Mouse (Mus musculus): ENCODE results near the gene Gm4301.

Gm4301 gene

DNA sequence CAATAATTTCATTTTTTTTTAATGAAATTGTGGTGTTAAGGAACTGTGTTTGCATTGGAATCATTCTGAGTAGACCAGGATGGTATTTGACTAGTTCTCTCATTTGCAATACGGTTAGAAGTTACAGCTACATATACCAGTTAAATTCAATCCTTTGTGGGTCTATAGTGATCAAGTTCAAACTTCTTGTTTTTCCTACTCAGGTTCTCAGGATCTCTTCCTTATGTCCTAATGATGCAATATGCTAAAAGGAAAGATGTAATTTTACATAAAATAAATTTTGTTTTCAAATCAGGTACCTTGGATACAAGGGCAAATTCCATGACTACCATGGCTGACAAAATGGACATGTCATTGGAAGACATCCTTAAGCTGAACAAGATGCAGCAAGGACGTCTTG lies at the start of gene Gm4301:
TSS of gene Gm4301 (plus strand) at position 301 of the 400 bp plus-strand sequence.
- WGBS: no CpG with 5 or more reads among the region's 2 CpGs

GRCm38 (mm10) chr10:100296105-100296504 lies 39.4 kb upstream of the Gm4301 start:
- WGBS: 54% methylated on average over 2 of the region's 2 CpGs

GRCm38 (mm10) chr10:100340536-100340935 lies 5.1 kb downstream of the Gm4301 start, which contains the start of gene Gm4302:
Gm4302 (plus strand) TSS chr10:100340836.
- WGBS: no CpG with 5 or more reads among the region's 3 CpGs

- WGBS: no CpG with 5 or more reads among the region's 3 CpGs
Measured at GRCm38 (mm10) chr10:100345672-100346071, 10.2 kb downstream of the Gm4301 start, which contains the start of gene Gm4303. Gm4303 (plus strand) TSS chr10:100345972.

DNA sequence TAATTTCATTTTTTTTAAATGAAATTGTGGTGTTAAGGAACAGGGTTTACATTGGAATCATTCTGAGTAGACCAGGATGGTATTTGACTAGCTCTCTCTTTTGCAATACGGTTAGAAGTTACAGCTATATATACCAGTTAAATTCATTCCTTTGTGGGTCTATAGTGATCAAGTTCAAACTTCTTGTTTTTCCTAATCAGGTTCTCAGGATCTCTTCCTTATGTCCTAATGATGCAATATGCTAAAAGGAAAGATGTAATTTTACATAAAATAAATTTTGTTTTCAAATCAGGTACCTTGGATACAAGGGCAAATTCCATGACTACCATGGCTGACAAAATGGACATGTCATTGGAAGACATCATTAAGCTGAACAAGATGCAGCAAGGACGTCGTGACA lies 15.3 kb downstream of the Gm4301 start, which contains the start of gene Gm4305:
TSS of gene Gm4305 (plus strand) at position 301 of the 400 bp plus-strand sequence.
- WGBS: no CpG with 5 or more reads among the region's 3 CpGs

DNA sequence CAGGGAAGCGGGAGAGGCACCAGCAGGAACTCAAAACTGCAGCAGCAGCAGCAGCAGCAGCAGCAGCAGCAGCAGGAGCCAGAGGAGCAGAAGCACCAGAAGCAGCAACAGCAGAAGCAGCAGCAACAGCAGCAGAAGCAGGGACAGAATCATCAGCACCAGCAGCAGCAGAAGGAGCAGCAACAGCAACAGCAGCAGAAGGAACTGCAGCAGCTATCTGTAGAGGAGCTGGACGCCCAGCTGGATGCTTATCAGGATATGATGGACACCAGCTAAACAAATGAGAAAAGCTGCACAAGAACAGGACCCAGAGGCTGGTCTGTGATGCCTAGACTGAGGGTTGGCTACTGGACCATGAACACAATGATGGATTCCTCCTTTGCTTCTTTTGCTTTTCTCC lies 21.4 kb downstream of the Gm4301 start:
- WGBS: 89% methylated on average over 2 of the region's 2 CpGs

- no CpG with 5 or more reads among the region's 3 CpGs for WGBS
Measured at GRCm38 (mm10) chr10:100361038-100361437, 25.6 kb downstream of the Gm4301 start, which contains the start of gene Gm4307. Gm4307 (plus strand) TSS chr10:100361338.

DNA sequence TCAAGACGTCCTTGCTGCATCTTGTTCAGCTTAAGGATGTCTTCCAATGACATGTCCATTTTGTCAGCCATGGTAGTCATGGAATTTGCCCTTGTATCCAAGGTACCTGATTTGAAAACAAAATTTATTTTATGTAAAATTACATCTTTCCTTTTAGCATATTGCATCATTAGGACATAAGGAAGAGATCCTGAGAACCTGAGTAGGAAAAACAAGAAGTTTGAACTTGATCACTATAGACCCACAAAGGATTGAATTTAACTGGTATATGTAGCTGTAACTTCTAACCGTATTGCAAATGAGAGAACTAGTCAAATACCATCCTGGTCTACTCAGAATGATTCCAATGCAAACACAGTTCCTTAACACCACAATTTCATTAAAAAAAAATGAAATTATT lies 47.0 kb downstream of the Gm4301 start, which contains the start of gene Gm4312:
TSS of gene Gm4312 (minus strand) at position 101 of the 400 bp plus-strand sequence.
- WGBS: no CpG with 5 or more reads among the region's 2 CpGs

All from cerebral cortex, adult 2 months (tissue).